Mouse (Mus musculus): ENCODE results near the gene Prkag1. TPM values are rescaled to one million over a fixed set of nuclear protein-coding genes. Genes with fewer than 3 reads are reported as not detected.

Gene Prkag1
- total RNA-seq, 2 experiments from 2014 or later: 49.1 to 50.0 TPM

DNA sequence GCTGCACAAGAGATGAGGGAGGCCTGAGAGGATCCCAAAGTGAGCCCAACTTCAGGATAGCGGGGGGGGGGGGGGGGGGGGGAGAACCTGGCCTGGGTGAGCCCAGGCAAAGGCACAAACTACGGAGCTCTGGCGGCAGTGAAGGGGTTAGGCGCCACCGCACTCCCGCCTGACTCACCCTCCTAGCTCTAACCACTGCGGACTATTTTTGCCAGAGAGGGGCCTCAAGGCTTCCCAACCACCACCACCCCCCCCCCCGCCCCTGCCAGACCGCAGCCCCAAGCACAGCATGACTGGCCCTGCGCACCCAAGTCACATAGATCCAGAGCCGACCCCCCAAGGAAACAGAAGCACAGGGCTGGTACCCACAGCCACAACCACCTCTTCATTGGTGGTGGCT is 52.5 kb downstream of the Prkag1 start:
- no peak for DNase-seq (ENCODE audit: low spot score in 2 of 2)
- intact Hi-C loops (cut with DNase I): no loop called here

DNA sequence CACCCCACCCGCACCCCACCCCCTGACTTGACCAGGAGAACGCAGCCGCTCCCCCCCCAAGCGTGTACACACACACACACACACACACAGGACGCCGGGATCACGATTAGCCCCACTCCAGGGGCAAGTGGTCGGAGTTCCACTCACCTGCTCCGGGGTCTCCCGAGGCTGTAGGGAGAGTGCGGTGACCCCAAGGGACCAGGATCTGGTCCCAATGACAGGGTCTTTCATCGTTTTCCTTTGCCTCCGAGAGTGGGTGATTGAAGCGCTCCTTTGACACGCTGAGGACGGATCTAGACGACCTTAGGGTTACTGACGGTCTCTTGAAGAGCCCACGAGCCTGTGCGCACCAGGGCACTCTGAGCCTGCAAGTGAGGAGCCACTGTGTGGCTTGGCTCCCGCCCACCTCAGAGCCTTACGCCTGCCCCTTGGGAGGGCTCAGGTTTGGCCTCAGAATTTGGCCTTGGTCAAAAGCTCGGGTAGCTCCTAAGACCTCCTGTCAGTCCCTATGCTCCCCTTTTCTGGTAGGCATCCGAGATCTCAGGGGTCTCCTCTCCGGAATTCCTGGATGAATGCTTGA is 53.0 kb downstream of the Prkag1 start:
- no peak for DNase-seq (ENCODE audit: low spot score in 2 of 2)
- intact Hi-C loops (cut with DNase I): no loop called here

DNA sequence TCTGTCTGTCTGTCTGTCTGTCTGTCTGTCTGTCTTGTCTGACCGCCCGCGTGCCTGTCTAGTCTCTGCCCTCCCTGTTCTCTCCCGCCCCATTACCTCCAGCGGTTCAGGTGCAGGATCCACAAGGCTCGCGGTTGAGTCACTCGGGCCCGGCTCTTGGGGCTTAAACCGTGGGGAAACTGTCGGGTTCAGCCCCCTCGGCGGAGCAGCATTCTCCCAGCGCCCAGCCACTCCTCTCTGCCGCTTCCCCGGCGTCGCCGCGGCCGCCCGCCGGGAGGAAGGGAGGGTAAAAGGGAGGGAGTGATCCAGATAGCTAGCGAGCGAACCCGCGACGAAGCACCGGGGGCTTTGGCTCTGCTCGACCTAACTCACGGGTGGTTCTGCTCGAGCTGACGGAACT is 53.6 kb downstream of the Prkag1 start, which contains the start of gene Wnt10b:
Wnt10b (minus strand) TSS at position 389 of the 400 bp plus-strand sequence.
- no peak for DNase-seq (ENCODE audit: low spot score in 2 of 2)
- intact Hi-C loops (cut with DNase I): no loop called here

DNA sequence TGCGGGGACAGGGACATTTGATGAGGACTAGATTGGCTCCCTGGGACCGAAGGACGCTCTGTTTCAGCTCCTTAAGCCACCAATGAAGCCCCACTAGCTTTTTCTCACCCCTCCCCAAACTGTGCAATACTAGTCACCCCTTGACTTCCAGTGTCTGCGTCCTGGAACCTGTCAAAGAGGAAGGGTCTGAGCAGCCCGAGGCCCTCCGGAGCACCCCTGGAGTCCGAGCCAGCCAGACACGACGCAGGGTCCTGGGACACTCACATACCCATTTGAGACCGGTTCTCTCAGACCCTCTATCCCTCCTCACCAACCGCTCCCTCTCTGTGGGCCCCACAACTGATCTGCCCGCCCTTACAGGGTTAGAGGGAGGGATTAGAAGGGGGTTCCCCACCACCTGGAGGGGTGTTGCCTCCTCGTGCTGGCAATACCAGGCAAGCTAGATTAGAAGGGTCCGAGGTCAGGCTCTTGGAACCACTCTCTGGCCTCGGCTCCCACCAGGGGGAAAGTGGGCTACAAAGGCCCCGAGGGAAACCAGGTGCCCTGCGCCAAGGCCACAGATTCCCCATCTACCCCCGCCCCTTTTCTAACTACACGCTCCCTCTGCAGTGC is 54.2 kb downstream of the Prkag1 start:
- no peak for DNase-seq (ENCODE audit: low spot score in 2 of 2)

DNA sequence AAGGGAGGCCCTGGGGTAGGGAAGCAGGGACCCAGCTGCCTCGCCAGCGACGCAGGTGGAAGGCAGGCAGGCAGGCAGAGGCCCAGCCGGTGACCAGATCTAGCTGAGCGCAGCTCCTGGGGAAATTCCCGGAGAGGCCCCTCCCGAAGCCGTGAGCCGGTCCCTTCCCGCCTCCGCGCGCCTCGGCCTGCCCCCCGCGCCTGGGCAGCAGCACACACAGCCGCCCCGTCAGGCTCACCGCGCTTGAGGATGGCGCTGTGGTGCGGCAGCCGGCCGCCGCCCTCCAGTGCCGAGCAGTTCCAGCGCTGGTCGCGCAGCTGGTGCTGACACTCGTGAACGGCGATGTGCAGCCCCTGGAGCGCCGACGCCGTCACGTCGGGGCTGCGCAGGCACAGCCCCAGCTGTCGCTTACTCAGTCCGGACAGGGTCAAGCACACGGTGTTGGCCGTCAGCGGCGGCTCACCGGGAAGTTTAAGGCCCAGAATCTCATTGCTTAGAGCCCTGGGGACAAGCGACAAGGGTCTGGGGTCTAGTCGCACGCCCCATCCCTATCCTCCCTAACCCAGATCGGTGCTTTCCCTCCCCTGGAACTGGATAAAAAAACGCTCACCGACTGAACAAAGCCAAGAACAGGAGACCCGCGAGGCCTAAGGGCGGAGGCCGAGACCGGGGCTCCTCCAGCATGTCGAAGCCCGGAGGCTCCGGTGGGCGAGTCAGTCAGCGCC is 54.9 kb downstream of the Prkag1 start:
- intact Hi-C loops (cut with DNase I): no loop called here
- no peak for DNase-seq (ENCODE audit: low spot score in 2 of 2)

More for the DNA sequence above, 54.2 kb downstream of the Prkag1 start:
- intact Hi-C loops (cut with DNase I): no loop called here

DNA sequence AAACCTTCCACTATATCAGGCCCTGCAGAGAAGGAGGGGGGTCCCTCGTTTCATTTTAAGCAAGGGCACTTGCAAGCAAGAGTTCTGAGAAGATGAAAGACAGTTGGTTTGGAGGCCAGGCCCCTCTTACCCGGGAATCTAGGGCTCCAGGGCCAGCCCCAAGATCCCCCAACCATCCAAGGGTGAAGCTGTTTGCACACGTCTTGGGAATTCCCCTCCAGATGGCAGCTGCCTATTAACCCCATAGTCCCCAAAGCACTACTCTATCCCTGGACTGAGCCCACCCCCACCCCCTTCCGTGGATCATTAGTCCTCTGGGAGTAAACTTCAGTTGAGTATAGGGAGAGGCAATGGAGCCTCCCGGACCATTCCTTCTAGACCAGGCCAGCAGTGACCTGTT is 55.8 kb downstream of the Prkag1 start:
- intact Hi-C loops (cut with DNase I): no loop called here
- DNase-seq (ENCODE audit: low spot score in 2 of 2): no peak

DNA sequence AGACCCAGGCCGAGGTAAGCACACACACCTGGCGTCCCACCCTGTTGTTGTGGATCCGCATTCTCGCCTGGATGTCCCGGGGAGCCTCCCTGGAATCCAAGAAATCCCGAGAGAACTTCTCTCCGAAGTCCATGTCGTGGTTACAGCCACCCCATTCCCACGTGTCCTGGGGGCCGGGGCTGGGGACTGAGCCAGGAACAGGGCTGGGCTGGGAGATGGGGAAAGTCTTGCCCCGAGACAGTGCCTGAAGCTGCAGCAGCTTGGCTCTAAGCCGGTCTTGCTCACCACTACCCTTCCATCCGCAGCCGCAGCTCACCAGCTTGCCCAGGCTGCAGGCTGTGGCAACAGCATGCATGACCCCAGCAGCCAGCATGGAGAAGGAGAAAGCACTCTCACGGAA is 57.2 kb downstream of the Prkag1 start:
- no peak for DNase-seq (ENCODE audit: low spot score in 2 of 2)
- intact Hi-C loops (cut with DNase I): no loop called here

DNA sequence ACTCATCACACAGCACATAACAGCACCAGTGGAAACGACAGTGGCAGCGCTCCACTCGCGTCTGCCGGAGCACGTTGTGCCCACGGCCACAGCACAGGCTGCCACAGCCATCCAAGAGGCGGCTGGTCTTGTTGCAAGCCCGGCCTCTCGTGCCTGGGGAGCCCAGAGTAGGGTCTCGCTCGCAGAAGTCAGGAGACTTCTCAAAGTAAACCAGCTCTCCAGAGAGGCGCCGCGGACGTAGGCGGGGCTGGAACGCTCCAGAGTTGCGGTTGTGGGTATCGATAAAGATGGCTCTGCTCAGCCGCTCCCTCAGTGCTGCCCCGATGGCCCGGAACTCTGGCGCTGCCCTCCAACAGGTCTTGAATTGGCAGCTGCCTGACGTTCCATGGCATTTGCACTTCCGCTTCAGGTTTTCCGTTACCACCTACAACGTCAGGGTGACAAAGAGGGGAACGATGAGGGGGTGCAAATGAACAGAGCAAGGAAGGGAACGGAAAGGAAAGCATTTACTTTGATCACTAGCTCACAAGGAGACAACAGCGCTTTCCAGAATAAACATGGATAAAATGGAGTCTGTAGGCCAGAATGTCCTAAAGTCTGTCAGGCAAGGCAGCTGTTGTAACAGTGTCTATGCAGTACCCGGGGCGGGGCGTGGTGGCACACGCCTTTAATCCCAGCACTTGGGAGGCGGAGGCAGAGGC is 58.7 kb downstream of the Prkag1 start:
- DNase-seq (ENCODE audit: low spot score in 2 of 2): no peak
- intact Hi-C loops (cut with DNase I): no loop called here

DNA sequence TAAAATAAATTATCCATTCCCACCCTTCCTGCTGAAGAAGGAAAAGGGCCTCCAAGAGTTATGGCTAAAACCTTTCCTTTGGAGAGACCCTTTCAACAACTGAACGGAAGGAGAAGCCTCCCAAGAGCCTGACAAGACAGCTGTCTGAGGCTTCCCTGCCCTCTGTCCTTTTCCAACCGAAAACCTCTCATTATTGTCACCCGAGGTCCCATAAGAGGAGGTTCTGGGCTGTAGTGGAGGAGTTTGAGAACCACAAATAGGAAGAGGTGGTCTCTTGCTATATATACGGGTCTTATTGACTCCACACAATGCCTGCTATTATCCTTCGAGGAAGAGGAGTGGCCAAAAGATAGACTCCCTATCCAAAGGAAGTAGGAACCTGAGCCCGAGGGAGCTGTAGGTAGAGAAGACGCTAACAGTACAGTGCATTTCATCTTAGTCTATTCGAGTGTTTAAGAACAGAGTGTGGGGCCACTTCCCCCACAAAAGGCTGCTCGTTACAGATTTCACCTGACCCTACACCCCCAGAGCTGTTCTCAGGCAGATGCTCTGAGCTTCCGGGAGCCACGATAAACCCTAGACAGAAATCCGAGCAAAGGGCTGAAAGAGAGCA is 59.4 kb downstream of the Prkag1 start:
- intact Hi-C loops (cut with DNase I): no loop called here
- no peak for DNase-seq (ENCODE audit: low spot score in 2 of 2)

DNA sequence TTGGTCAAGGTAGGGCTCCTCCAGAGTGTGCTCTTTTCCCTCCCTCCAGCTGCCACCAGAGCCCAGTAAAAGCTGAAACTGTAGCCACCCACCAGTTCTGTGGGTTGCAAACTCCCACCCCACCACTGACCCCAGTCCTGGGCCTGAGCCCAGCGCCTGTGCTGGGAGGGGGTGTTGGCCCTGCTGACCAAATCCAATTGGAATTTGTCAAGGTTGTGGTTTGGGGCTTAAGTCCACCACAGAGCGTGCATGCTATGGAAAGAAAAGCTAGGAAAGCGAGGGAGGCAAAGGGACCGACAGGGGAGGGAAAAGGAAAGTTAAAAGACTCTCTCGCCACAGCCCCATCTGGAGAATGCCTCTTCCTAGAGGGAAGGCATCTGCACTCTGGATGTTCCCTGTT is 63.1 kb downstream of the Prkag1 start:
- DNase-seq (ENCODE audit: low spot score in 2 of 2): no peak
- intact Hi-C loops (cut with DNase I): no loop called here

DNA sequence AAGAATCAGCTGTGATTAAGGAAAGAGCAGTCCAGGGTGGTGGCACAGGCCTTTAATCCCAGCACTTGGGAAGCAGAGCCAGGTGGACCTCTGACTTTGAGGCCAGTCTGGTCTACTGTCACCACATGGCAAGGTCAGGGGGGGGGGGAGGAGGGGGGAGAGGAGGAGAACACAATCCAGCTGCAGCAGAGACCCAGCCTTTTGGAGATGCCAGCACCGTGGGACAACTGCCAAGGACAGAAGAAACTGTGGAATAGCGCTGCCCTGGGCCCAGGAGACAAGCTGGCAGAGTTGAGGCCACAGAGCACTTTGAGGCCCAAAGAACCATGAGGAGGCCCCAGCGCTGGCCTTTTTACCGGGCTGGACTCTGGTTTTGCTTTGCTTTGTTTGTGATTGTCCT is 65.4 kb downstream of the Prkag1 start:
- no peak for DNase-seq (ENCODE audit: low spot score in 2 of 2)

More for the DNA sequence above, 65.4 kb downstream of the Prkag1 start:
- intact Hi-C loops (cut with DNase I): no loop called here

Other genes with a start within 250 kb of the Prkag1 start
- 10 to 100 TPM; 41.5 to 58.4 TPM for gene Adcy6, start 221.4 kb downstream of the Prkag1 start, total RNA-seq (2021)
- gene Cacnb3, start 200.7 kb downstream of the Prkag1 start, total RNA-seq (2021): 100 to 1,000 TPM; 273 to 276 TPM
- 10 to 100 TPM; 80.2 to 82.7 TPM for gene Ddx23, start 168.6 kb downstream of the Prkag1 start, total RNA-seq (2021)
- gene Rnd1, start 154.1 kb downstream of the Prkag1 start, total RNA-seq (2021): 10 to 100 TPM; 29.4 to 32.6 TPM
- gene Ccdc65, start 123.3 kb downstream of the Prkag1 start, total RNA-seq (2021): 10 to 100 TPM; 12.5 to 14.4 TPM
- gene Fkbp11, start 103.3 kb downstream of the Prkag1 start, total RNA-seq (2021): 1 to 10 TPM; 1.5 to 2.1 TPM
- gene Arf3, start 68.3 kb downstream of the Prkag1 start, total RNA-seq (2021): 100 to 1,000 TPM; 721 to 734 TPM
- 1 to 10 TPM in 1 of 2 experiments, under 1 TPM in 1; 0.59 to 1.1 TPM for gene Wnt10b, start 53.4 kb downstream of the Prkag1 start, total RNA-seq (2021)
- not detected for gene Wnt1, start 41.7 kb downstream of the Prkag1 start, total RNA-seq (2021)
- gene Ddn, start 22.0 kb downstream of the Prkag1 start, total RNA-seq (2021): 100 to 1,000 TPM; 827 to 848 TPM
- 10 to 100 TPM; 69.9 to 98.8 TPM for gene Kmt2d, start 39.7 kb upstream of the Prkag1 start, total RNA-seq (2021)
- gene Rhebl1, start 63.0 kb upstream of the Prkag1 start, total RNA-seq (2021): 10 to 100 TPM in 1 of 2 experiments, 1 to 10 TPM in 1; 9.0 to 10.5 TPM
- under 1 TPM in 1 of 2 experiments, not detected in 1; 0.35 TPM for gene Dhh, start 67.0 kb upstream of the Prkag1 start, total RNA-seq (2021)
- gene Lmbr1l, start 86.7 kb upstream of the Prkag1 start, total RNA-seq (2021): 10 to 100 TPM; 12.6 to 16.6 TPM
- 100 to 1,000 TPM; 509 to 602 TPM for gene Tuba1b, start 103.0 kb upstream of the Prkag1 start, total RNA-seq (2021)
- not detected for gene Gm49450, start 122.0 kb upstream of the Prkag1 start, total RNA-seq (2021)
- 1,000 to 10,000 TPM in 1 of 2 experiments, 100 to 1,000 TPM in 1; 932 to 1,107 TPM for gene Tuba1a, start 122.2 kb upstream of the Prkag1 start, total RNA-seq (2021)
- gene Tuba1c, start 198.4 kb upstream of the Prkag1 start, total RNA-seq (2021): 10 to 100 TPM; 60.3 to 78.5 TPM
- 1 to 10 TPM in 1 of 2 experiments, under 1 TPM in 1; 0.97 to 1.8 TPM for gene Prph, start 223.7 kb upstream of the Prkag1 start, total RNA-seq (2021)
- gene Troap, start 243.1 kb upstream of the Prkag1 start, total RNA-seq (2021): under 1 TPM in 1 of 2 experiments, not detected in 1; 0.32 TPM

All from left cerebral cortex, postnatal 36 days (tissue).